Mouse (Mus musculus) embryo, embryonic 9.5 days (tissue): Measurements from ENCODE around the gene Prtn3.

Source experiments
- DNase-seq: peaks from one replicate; pipeline ENCODE4 v3.0.0-alpha.2; 2017; ENCODE audit errors: extremely low spot score

Gene Prtn3

DNA sequence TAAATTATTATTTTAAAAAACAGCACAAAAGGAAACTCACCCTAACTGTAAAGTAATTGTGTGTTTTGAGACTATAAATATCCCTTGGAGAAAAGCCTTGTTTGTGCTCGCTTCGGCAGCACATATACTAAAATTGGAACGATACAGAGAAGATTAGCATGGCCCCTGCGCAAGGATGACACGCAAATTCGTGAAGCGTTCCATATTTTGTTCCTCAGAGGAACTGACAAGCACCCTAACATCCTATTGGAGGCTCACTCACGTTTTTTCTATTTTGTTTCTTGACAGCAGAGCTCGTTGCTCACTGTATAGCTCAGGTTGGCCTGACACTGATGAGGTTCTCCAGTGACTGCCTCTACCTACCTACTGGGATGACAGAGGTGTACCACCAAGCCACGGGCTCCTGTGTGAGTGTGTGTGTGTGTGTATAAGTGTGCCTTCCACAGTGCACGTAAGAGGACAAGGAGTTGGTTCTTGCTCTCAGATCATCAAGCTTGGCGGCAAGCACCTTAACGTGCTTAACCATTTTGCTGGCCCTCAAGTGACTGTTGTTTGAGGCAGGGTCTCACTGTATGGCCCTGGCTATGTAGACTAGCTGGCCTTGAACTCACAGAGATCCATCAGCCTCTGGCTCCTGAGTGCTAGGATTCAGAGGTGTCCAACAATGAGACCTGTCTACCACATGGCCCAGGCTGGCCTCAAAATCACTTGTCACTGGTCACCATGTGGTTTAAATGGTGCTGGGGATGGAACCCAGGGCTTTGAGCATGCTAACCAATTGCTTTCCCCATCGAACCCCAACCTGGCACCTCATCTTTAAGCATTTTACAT lies 35.0 kb downstream of the Prtn3 start:
- DNase-seq = peak; percentile 83

DNA sequence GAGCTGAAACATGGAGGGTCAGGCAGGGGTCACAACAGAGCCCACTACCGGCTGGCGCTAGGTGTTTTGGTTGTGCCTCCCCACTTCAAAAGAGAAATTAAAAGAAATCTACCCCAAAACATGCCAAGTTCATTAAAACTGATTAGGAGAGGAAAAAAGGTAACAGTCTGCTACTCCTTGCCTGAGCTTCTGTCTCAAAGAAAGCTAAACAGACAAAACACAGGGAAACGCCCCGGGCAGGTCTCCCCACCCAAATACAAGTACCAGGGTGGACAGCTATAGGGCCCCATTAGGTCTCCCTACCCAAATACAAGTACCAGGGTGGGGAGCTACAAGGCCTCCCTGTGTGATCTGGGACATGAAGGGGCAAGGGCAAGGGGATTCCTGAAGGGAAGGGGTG lies 36.3 kb downstream of the Prtn3 start, which contains the start of gene Gm26602:
Gene Gm26602 (plus strand): TSS at position 301 of the 400 bp plus-strand sequence.
- no peak for DNase-seq

DNA sequence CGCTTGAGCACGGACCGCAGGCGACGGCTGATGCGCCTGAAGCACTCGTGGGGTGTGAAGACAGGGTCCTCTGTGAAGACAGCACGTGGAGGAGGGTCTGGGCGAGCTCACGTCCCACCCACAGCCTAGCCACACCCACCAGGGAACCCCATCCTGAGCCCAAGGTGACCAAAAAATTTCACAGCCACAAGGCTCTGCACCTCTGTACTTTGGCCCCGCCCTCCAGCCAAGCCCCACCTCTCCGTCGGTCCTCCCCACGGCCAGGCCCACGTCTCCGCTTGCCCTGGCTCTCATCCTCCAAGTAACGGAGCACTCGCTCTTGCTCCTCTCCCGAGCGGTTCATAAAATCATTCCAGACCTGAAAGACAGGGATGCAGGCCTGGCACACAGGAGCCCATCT lies 38.1 kb downstream of the Prtn3 start:
- DNase-seq = no peak

GRCm38 (mm10) chr10:79914131-79914947 lies 40.1 kb downstream of the Prtn3 start:
- DNase-seq = no peak

- DNase-seq = no peak
Observed at GRCm38 (mm10) chr10:79914948-79915596, 40.8 kb downstream of the Prtn3 start.

DNA sequence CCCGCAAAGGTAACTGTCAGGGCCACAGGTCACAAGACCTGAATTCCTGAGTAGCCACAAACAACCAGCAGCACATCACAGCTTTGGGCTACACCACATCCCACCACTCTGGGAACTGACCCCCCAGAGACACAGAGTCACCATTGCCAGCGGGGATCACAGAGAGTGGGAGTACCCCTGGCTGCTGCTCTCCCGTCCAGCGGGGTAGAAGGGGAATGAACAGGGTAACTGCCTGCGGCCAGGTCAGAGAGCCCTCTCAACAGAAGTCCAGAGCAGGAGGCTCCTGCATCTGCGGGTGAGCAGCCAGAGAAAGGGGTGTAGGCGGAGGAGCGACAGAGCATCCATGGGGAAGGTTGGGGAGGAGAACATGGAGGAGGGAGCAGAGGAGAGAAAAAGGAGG lies 41.8 kb downstream of the Prtn3 start:
- no peak for DNase-seq

DNA sequence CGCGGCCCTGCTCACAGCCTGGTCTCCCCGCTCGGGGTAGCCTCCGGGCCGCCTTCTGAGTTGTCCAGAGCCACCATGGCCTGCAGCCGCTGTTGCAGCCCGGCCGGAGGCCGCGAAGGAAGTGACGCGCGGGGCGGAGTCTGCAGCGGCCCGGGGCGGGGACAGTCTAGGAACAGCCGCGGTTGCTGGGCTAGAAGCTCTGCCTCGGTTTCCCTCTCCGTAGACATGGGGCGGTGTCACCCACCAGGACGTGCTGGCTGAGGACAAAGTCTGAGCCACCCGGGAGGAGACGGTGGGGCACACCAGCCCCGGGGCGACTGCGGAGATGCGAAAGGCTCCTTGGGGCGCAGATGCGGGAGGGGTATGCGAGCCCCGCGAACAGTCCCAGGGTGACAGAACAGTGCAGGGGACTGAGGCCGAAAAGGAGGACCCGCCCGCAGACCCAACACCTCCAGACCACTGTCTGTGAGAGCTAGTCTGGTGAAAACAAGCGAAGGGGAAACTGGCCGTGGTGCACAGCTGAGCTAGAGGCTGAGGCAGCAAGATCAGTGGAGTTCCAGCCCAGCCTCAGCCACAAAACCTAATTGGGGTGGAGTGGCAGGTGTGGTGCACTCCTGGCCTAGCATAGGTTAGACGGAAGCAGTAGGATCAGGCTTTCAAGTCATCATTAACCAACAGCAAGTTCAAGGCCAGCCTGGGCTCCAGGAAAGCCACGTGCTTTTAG lies 42.7 kb downstream of the Prtn3 start, which contains the start of gene Kiss1r:
Gene Kiss1r (plus strand): TSS at position 164 of the 724 bp plus-strand sequence.
- DNase-seq = peak; percentile 88

- no peak for DNase-seq
Observed at GRCm38 (mm10) chr10:79917532-79918100, 43.3 kb downstream of the Prtn3 start.

DNA sequence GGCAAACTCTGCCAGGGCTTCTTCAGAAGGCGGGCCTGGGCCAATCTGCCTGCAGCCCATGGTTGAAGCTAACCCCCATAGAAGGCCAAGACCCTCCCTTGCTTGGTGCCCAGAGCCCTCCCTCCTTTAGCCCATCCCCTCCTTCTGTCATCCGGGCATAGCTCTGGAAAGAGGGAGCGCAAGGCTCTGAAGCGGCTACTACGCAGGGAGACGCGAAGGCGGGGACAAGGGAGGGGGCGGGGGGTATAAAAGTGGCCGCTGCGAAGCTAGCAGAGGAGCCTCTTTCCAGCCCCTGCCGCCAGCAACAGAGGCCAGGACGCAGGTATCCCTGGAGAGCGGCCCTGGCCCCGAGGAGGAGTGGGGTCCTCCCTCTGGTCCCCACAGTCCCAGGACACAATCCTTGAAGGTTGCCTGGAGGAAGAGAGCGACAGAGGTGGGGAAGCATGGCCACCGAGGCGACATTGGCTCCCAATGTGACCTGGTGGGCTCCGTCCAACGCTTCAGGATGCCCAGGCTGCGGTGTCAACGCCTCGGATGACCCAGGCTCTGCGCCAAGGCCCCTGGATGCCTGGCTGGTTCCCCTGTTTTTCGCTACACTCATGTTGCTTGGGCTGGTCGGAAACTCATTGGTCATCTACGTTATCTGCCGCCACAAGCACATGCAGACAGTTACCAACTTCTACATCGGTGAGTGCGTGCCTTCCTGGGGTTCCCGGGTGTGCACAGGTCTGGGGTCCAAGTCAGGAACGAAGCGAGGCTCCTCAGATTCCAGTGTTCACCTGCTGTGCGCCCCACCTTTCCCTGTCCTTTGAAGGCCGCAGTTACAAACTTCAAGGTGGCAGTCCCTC lies 44.2 kb downstream of the Prtn3 start:
- no peak for DNase-seq

DNA sequence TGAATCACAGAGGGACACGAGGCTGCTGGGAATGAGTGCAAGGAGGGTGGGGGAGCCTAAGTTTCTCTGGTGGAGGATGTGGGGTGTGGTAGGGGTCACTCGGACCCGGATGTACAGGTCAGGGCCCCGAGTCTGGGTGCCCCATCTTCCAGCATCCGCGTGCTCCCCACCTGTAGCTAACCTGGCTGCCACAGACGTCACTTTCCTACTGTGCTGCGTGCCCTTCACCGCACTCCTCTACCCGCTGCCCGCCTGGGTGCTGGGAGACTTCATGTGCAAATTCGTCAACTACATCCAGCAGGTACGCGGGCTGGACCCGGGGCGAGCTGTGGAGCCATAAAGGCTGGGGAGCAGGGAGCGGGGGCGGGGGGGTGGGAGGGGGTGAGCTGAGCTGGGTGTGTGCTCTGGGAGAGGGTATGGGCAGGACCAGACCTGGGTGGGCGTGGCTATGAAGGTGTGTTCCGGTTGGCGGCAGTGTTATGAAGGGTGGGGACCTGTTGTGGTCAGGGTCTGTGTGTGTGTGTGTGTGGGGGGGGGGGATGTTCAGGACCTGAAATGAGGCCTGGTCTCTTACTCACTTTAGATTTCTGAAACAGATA lies 45.1 kb downstream of the Prtn3 start:
- no peak for DNase-seq

- no peak for DNase-seq
Observed at GRCm38 (mm10) chr10:79920056-79920890, 46.0 kb downstream of the Prtn3 start.

DNA sequence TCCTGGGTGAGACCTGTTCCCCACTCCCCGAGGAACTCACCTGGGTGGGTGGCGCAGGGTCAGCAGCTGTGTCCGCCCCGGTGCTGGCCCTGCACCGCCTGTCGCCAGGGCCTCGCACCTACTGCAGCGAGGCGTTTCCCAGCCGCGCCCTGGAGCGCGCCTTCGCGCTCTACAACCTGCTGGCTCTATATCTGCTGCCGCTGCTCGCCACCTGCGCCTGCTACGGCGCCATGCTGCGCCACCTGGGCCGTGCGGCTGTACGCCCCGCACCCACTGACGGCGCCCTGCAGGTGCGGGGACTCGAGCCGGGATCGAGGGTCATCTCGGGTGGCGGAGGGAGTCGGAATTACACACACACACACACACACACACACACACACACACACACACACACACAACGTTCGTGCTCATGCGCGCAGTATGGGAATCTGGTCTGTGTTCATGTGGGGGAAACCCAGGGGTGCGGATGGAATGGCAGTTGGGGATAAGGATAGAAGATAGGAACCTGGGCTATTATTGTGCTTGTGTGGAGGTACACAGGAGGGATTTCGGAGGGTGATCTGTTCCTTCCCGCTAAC lies 46.8 kb downstream of the Prtn3 start, which contains the start of gene R3hdm4:
Gene R3hdm4 (minus strand): TSS at position 251 of the 578 bp plus-strand sequence.
- DNase-seq = no peak

DNA sequence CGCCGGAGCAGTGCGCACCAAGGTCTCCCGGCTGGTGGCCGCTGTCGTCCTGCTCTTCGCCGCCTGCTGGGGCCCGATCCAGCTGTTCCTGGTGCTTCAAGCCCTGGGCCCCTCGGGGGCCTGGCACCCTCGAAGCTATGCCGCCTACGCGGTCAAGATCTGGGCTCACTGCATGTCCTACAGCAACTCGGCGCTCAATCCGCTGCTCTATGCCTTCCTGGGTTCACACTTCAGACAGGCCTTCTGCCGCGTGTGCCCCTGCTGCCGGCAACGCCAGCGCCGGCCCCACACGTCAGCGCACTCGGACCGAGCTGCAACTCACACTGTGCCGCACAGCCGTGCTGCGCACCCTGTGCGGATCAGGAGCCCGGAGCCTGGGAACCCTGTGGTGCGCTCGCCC lies 47.3 kb downstream of the Prtn3 start:
- DNase-seq = no peak

DNA sequence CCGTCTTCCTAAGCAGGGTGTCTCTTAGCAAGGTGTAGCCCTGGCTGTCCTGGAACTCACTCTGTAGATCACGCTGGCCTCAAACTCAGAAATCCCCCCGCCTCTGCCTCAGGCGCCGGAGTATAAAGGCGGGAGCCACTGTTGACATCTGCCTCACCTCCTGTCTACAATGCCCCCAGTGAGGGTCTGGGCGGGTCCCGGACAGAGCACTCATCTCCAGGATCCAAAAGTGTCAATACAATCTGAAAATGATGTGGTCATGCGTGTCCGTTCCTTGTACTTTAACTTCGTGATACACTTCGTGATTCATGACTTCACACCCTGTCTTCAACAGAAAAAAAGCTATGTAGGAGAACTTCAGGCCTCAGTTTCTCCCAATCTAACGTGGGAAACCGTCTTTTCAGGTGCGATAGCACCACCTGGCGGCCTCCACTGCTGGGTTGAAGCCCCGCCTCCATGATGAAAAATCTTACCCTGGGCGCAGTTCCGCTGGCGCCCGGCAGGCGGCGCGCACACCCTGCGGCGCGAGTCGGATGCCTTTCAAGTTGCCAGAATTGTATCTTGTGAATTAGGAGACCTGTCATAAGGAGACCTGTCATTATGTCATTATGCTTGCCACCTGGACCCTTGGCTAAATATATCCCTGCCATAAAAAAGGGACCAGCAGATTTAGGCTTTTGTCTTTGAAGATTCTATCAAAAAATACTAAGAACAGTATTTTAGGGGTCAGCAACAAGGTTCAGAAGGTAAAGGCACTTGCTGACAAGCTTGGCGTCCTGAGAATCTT lies 50.9 kb downstream of the Prtn3 start:
- DNase-seq = peak; percentile 93

DNA sequence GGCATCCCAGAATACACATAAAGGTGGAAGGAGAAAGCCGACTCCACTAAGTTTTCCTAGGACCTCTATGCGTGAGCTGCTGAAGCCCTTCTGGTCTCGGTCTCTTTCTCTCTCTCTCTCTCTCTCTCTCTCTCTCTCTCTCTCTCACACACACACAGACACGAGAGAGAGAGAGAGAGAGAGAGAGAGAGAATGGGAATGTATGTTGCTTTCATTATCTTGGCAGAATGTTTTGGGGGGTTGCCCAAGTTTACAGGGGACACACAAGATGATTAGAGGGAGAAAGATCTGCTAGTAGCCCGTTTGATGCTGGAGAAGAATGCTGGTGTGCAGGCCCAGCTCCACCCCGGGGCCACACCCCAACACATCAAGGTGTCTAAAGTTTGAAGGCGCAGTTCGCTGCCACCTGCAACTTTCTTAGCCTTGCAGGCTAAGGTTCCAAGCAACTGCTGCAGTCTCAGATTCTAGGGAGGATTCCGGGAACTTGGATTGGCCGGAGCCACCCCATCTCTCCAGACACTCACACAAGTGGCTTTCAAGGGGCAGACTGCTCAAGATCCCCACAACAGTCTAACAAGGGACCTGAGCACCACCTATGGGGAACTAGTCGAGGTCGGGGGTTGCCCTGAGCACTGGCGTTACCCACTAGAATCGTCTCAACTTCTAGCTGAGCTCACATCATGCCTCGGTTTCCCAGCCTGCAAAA lies 51.7 kb downstream of the Prtn3 start:
- no peak for DNase-seq

- peak; percentile 94 for DNase-seq
Observed at GRCm38 (mm10) chr10:79926491-79927323, 52.4 kb downstream of the Prtn3 start, which contains the start of gene Arid3a. Gene Arid3a (plus strand): TSS chr10:79927043.
